Mouse (Mus musculus): ENCODE results near the gene Atp6v0a1. TPM values are rescaled to one million over a fixed set of nuclear protein-coding genes. Genes with fewer than 3 reads are reported as not detected.

The Atp6v0a1 gene
- polyA plus RNA-seq, 1 experiment, result 43.7 TPM

- Histone ChIP-seq H3K27ac (ENCODE audit: insufficient read depth, low read length) (peak overlapping the region; percentile 93), H3K4me1 (ENCODE audit: control insufficient read depth, insufficient read depth, low read length) (peaks cover 27% of the 10 kb centered on the region), H3K4me3 (ENCODE audit: insufficient read depth, low read length) (no peak overlapping the region)
- TF ChIP-seq CTCF (IDR thresholded peaks at IDR 0.05; ENCODE audit: borderline replicate concordance, insufficient read depth, low read length), result no peak
- peak; percentile 40 for TF ChIP-seq POLR2A (IDR thresholded peaks at IDR 0.05; ENCODE audit: low read depth, low read length)
These were observed 53.1 kb downstream of the Atp6v0a1 start for GRCm38 (mm10) chr11:101062165-101062884.

DNA sequence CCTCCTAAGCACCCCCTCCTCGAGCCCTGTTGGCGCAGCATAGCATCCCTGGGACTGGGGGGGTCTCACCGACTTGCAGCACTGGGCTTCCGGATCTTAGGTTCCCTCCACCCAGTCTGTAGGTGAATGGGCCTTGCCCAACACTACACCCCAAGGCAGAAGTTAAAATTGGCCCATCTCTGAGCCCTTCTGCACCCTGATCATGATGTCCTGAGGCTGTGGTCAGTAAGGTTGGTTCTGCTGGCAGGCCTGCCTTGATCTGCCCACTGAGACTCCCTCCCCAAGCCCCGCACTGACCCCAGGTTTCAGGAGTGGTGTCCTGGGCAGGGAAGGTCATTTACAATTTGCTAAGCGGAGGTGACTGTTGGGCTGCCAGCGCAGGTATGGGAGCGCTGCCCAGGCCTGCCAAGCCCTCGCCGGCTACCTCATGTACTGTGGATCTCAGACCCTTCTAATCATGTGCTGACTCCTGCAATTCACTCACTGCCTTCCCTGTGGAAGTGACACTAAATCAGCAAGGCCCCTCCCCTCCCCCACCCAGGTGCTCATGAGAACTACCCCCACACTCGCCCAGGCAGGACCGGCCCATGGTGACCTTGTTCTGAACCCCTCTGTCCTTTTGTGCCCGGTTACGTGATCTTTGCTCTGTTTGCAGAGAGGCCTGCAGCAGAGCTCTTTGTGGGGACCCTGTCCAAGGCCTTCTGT lies 53.9 kb downstream of the Atp6v0a1 start:
- TF ChIP-seq POLR2A (IDR thresholded peaks at IDR 0.05; ENCODE audit: low read depth, low read length) (no peak), CTCF (IDR thresholded peaks at IDR 0.05; ENCODE audit: borderline replicate concordance, insufficient read depth, low read length) (no peak)
- peaks cover 26% of the 10 kb centered on the region for H3K4me1 ChIP-seq (ENCODE audit: control insufficient read depth, insufficient read depth, low read length)

DNA sequence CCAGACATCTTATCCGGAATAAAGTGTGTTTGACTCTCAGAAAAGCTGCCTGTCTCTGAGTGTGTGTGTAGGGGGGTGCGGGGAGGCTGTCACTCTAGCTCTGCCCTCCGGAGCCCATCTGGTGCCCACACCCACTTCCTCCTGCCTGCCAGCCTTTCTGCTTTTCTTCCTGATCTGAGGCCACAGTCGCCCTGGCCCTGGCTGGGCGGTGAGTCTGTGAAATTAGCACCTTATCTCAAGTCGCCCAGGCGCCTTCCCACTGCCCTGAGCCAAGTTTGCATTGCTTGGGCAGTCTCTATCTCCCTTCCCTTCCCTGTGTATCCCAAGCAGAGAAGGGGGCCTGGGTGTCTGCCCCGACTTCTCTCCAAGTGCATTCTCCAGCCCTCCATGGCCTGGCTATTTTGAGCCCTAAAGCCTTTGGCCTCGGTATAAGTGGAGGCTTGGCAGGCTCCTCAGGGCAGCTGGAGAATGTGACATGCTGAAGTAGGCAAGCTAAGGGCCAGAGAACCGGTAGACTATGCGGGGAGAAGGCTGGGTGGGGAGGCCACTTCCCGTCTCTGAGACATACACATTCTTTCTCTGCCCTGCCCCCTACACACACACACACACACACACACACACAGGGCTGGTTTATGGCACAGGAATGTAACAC lies 54.5 kb downstream of the Atp6v0a1 start:
- no peak for TF ChIP-seq CTCF (IDR thresholded peaks at IDR 0.05; ENCODE audit: borderline replicate concordance, insufficient read depth, low read length)
- TF ChIP-seq POLR2A (IDR thresholded peaks at IDR 0.05; ENCODE audit: low read depth, low read length), result no peak
- peaks cover 26% of the 10 kb centered on the region for H3K4me1 ChIP-seq (ENCODE audit: control insufficient read depth, insufficient read depth, low read length)
- no peak overlapping the region for H3K4me3 ChIP-seq (ENCODE audit: insufficient read depth, low read length)
- peak overlapping the region; percentile 93 for H3K27ac ChIP-seq (ENCODE audit: insufficient read depth, low read length)

More for the DNA sequence above, 53.9 kb downstream of the Atp6v0a1 start:
- Histone ChIP-seq H3K27ac (ENCODE audit: insufficient read depth, low read length) (peak overlapping the region; percentile 93), H3K4me3 (ENCODE audit: insufficient read depth, low read length) (no peak overlapping the region)

DNA sequence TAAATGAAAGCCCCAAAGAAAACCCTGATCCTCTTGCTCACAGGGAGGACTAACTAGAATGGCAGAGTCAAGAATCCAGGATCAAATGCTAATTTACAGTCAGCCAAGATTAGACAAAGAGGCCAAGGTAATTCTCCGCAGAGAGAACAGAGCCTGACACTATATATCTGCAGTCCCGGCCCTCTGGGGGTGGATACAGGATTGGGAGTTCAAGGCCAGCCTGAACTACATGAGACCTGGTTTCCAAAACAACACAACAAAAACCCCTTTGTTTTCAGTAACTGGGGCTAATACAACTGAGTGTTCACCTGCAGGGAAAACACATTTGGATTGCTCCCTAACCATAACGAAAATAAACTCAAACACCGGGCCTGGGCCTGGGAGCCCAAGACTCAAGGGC lies 55.2 kb downstream of the Atp6v0a1 start:
- Histone ChIP-seq H3K4me1 (ENCODE audit: control insufficient read depth, insufficient read depth, low read length) (peaks cover 23% of the 10 kb centered on the region), H3K4me3 (ENCODE audit: insufficient read depth, low read length) (no peak overlapping the region)
- TF ChIP-seq CTCF (IDR thresholded peaks at IDR 0.05; ENCODE audit: borderline replicate concordance, insufficient read depth, low read length), result no peak
- TF ChIP-seq POLR2A (IDR thresholded peaks at IDR 0.05; ENCODE audit: low read depth, low read length), result no peak

DNA sequence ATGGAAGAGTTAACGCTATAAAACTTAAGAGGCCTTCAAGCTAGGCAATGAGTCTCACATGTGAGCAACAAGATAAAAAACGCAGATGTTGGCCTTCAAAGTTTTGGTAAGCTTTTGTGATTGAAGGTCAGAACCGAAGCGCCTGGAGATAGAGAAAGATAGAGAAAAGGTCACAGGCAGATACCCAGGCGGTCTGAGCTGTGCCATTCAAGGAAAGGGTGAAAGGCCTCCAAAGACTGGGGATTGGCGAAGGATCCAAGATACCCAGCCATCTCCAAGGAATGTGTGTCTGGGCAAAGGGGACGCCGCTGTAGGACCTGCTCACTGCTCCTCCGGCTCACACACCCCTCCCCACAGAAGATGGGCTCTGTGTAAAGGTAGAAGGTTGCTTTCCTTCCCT lies 55.8 kb downstream of the Atp6v0a1 start:
- peaks cover 19% of the 10 kb centered on the region for H3K4me1 ChIP-seq (ENCODE audit: control insufficient read depth, insufficient read depth, low read length)
- H3K27ac ChIP-seq (ENCODE audit: insufficient read depth, low read length), result no peak overlapping the region
- TF ChIP-seq POLR2A (IDR thresholded peaks at IDR 0.05; ENCODE audit: low read depth, low read length), result no peak
- no peak for TF ChIP-seq CTCF (IDR thresholded peaks at IDR 0.05; ENCODE audit: borderline replicate concordance, insufficient read depth, low read length)
- no peak overlapping the region for H3K4me3 ChIP-seq (ENCODE audit: insufficient read depth, low read length)

More for the DNA sequence above, 55.2 kb downstream of the Atp6v0a1 start:
- peak overlapping the region; percentile 44 for H3K27ac ChIP-seq (ENCODE audit: insufficient read depth, low read length)

DNA sequence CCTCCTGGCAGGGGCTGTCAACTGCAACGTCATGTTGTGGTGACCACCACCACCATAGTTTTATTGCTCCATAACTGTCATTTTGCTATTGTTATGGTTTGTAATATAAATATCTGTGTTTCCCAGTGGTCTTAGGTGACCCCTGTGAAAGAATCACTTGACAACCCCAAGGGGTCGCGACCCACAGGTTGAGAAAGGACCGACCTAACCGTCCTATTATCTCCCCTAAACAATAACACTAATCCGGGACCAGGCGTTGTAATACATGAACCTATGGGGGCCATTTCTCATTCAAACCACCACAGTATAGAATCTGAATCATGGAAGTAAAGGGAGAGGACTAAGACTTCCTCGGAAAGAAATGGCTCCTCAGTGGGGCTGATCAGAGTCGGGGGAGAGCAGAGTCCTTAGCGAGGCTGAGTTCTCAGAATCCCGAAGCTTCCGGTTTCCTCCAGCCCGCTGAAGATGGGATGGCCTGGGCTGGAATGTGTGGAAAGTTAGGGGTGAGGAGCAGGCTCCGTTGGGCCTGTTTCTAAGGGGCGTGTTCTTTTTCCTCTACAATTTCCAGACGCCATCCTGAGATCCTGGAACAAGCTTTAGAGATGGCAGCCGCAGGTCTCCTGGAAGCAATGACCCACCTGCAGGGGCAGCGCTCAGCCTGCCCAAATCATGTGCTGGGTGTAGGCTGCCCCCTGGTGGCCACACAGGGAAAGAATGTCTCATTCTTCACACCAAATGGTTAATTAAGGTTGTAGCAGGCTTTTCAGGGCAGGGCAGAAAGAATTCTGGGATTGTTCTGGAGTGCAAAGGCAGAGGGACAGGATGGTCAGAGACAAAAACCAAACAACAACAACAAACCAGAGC lies 57.5 kb downstream of the Atp6v0a1 start:
- Histone ChIP-seq H3K4me1 (ENCODE audit: control insufficient read depth, insufficient read depth, low read length) (peaks cover 14% of the 10 kb centered on the region), H3K4me3 (ENCODE audit: insufficient read depth, low read length) (no peak overlapping the region; the same call in 1 of the 2 replicates), H3K27ac (ENCODE audit: insufficient read depth, low read length) (no peak overlapping the region)
- TF ChIP-seq POLR2A (IDR thresholded peaks at IDR 0.05; ENCODE audit: low read depth, low read length), result no peak
- peak; percentile 93 for TF ChIP-seq CTCF (IDR thresholded peaks at IDR 0.05; ENCODE audit: borderline replicate concordance, insufficient read depth, low read length)

GRCm38 (mm10) chr11:101069391-101070188 lies 60.3 kb downstream of the Atp6v0a1 start, which contains the start of gene Naglu:
Gene Naglu, plus strand, starts transcription at chr11:101070012.
- H3K4me1 ChIP-seq (ENCODE audit: control insufficient read depth, insufficient read depth, low read length), result no peaks in the 10 kb centered on the region; the same call in 1 of the 2 replicates
- no peak within 1 kb of the TSS for H3K27ac ChIP-seq (ENCODE audit: insufficient read depth, low read length)
- peak within 1 kb of the TSS; percentile 51 for H3K4me3 ChIP-seq (ENCODE audit: insufficient read depth, low read length)
- TF ChIP-seq POLR2A (IDR thresholded peaks at IDR 0.05; ENCODE audit: low read depth, low read length) (peak; percentile 86), CTCF (IDR thresholded peaks at IDR 0.05; ENCODE audit: borderline replicate concordance, insufficient read depth, low read length) (no peak)

DNA sequence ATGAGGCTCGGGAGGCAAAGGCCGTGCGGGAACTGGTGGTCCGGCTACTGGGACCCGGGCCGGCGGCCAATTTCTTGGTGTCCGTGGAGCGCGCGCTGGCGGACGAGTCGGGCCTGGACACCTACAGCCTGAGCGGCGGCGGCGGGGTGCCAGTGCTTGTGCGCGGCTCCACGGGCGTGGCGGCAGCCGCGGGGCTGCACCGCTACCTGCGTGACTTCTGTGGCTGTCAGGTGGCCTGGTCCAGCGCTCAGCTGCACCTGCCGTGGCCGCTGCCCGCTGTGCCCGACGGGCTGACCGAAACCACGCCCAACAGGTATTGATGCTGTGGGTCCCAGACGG lies 60.9 kb downstream of the Atp6v0a1 start:
- no peak overlapping the region for H3K27ac ChIP-seq (ENCODE audit: insufficient read depth, low read length)
- H3K4me1 ChIP-seq (ENCODE audit: control insufficient read depth, insufficient read depth, low read length), result no peaks in the 10 kb centered on the region; the same call in 1 of the 2 replicates
- peak overlapping the region; percentile 51 for H3K4me3 ChIP-seq (ENCODE audit: insufficient read depth, low read length)
- no peak for TF ChIP-seq POLR2A (IDR thresholded peaks at IDR 0.05; ENCODE audit: low read depth, low read length)
- TF ChIP-seq CTCF (IDR thresholded peaks at IDR 0.05; ENCODE audit: borderline replicate concordance, insufficient read depth, low read length), result no peak
